Mouse (Mus musculus) heart, embryonic 15.5 days (tissue): ENCODE results near the gene Papss1. TPM values are rescaled to one million over a fixed set of nuclear protein-coding genes. Genes with fewer than 3 reads are reported as not detected.

ENCODE experiments used
- ATAC-seq: fragments of 200-750 bp; cut with Nextera tagmentation; replicated peaks from 2 replicates; pipeline ENCODE4 v1.8.0; 2017; ENCODE audit warnings: low read depth, moderate TSS enrichment; ENCODE audit not compliant: insufficient number of reproducible peaks, insufficient read depth, low FRiP score
- H3K27ac ChIP-seq: fragments of 300-500 bp; sonication (generic); 2 replicates; pipeline ENCODE4 v1.5.1; 2015; ENCODE audit warnings: mild to moderate bottlenecking, inconsistent platforms
- H3K27me3 ChIP-seq: fragments of 300-500 bp; sonication (generic); 2 replicates; pipeline ENCODE4 v1.6.1; 2015; ENCODE audit warnings: inconsistent platforms
- H3K36me3 ChIP-seq: fragments of 300-500 bp; sonication (generic); 2 replicates; pipeline ENCODE4 v1.6.1; 2015; ENCODE audit warnings: mild to moderate bottlenecking, inconsistent platforms
- H3K4me1 ChIP-seq: fragments of 300-500 bp; sonication (generic); replicated peaks from 2 replicates; pipeline ENCODE4 v1.6.1; 2015; ENCODE audit warnings: inconsistent platforms
- H3K4me2 ChIP-seq: fragments of 300-500 bp; sonication (generic); 2 replicates; pipeline ENCODE4 v1.6.1; 2015; ENCODE audit warnings: inconsistent platforms, mild to moderate bottlenecking, moderate library complexity
- H3K4me3 ChIP-seq: fragments of 300-500 bp; sonication (generic); 2 replicates; pipeline ENCODE4 v1.5.1; 2015; ENCODE audit warnings: mild to moderate bottlenecking, inconsistent platforms
- H3K9ac ChIP-seq: fragments of 300-500 bp; sonication (generic); 2 replicates; pipeline ENCODE4 v1.6.1; 2015; ENCODE audit warnings: mild to moderate bottlenecking, inconsistent platforms
- H3K9me3 ChIP-seq: fragments of 300-500 bp; sonication (generic); replicated peaks from 2 replicates; pipeline ENCODE4 v1.6.1; 2016; ENCODE audit warnings: inconsistent platforms
- WGBS: fragments of 180-500 bp; shearing (Covaris S2); methylation state at CpG from one replicate; pipeline ENCODE4 v1.1.7; 2015; ENCODE audit warnings: mixed read lengths; 5-methylcytosine and 5-hydroxymethylcytosine counted together
- polyA plus RNA-seq: library from polyadenylated mRNA; unstranded; fragments of >200 nt; fragmentation: Nextera tagmentation; extraction: Ambion mirVana; gene quantifications from 2 replicates; pipeline ENCODE4 v1.2.1, GENCODE M21; 2015

The Papss1 gene
- polyA plus RNA-seq, 1 experiment from 2014 or later = 34.8 TPM

DNA sequence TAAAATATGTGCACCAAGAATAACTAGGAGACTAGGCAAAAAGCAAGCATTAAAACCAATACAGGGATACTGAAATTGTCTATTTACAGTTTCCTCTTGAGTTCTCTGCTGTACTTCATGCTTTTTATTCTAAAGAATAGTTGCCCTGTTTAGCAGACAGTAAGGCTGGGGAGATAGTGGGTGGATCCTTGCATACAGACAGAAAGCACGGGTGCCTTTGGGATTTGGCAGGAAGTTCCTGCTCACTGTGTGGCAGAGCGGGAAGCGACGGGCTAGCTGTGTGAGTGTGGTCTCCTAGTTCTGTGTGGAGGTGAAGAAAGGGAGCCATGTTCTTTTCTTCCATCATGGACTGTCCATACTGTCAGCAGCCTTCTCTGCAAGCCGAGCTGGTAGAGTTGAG, 48.3 kb downstream of the Papss1 start:
- H3K27ac ChIP-seq = no peak overlapping the region
- no peaks in the 10 kb centered on the region for H3K9me3 ChIP-seq
- no peak overlapping the region for H3K4me3 ChIP-seq
- H3K36me3 ChIP-seq = peaks cover 5% of the 10 kb centered on the region; the same call in 1 of the 2 replicates
- no peaks in the 10 kb centered on the region for H3K27me3 ChIP-seq
- H3K4me1 ChIP-seq = no peaks in the 10 kb centered on the region
- ATAC-seq = no peak
- 52% methylated on average over 5 of the region's 5 CpGs for WGBS
- no peak overlapping the region for H3K4me2 ChIP-seq
- no peak overlapping the region for H3K9ac ChIP-seq

DNA sequence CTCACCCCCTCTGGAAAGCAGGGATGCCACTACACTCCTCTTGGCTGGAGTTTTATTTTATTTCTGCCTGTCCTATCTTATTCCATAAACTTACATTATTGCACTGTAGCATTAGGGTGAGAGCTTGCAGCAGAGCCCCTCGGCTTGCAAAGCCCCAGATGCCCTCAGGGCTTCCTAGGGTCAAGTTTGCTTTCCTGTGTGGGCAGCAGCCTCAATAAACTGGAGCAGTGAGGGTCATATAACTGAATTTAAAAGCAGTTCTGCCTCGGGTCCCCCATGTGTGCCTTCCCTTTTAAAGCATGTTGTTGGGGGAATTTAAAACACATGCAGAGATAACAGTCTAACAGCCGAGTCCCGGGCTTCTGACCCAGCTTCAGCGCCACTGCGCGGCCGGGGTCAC, 49.5 kb downstream of the Papss1 start:
- Histone ChIP-seq H3K9ac (no peak overlapping the region), H3K36me3 (peaks cover 9% of the 10 kb centered on the region), H3K4me3 (no peak overlapping the region), H3K4me2 (no peak overlapping the region), H3K4me1 (no peaks in the 10 kb centered on the region), H3K27me3 (no peaks in the 10 kb centered on the region), H3K9me3 (no peaks in the 10 kb centered on the region), H3K27ac (no peak overlapping the region)
- 75% methylated on average over 8 of the region's 8 CpGs for WGBS
- no peak for ATAC-seq

- WGBS = 91% methylated on average over 18 of the region's 18 CpGs
- Histone ChIP-seq H3K27ac (no peak overlapping the region), H3K9ac (no peak overlapping the region), H3K27me3 (no peaks in the 10 kb centered on the region), H3K4me2 (no peak overlapping the region), H3K4me3 (no peak overlapping the region), H3K36me3 (peaks cover 12% of the 10 kb centered on the region), H3K9me3 (no peaks in the 10 kb centered on the region), H3K4me1 (no peaks in the 10 kb centered on the region)
- ATAC-seq = no peak
These were observed 54.2 kb downstream of the Papss1 start for GRCm38 (mm10) chr3:131618580-131619338.

GRCm38 (mm10) chr3:131623208-131623607, 58.6 kb downstream of the Papss1 start:
- Histone ChIP-seq H3K36me3 (peaks cover 7% of the 10 kb centered on the region), H3K9me3 (no peaks in the 10 kb centered on the region), H3K27ac (no peak overlapping the region), H3K9ac (no peak overlapping the region), H3K4me3 (no peak overlapping the region), H3K4me2 (no peak overlapping the region), H3K27me3 (no peaks in the 10 kb centered on the region), H3K4me1 (no peaks in the 10 kb centered on the region)
- ATAC-seq = no peak
- WGBS = 79% methylated on average over 1 of the region's 1 CpGs

DNA sequence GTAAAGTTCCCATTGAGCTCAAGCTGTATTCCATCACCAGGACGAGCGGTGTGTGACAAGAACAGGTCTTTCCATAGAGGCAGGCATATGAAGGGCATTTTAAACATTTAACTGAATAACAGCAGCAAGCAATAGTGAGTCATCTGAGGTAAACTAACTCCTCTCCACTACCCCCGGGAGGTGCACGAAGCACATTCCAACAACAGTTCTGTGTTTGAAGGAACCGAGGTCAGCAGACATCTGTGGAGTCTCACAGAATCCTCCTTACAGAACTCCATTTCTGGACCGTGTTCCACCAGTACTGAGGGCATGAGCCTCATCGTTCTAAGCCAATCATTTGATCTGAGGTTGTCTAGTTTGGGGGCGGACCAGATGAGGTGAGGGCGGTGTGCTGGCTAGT, 59.5 kb downstream of the Papss1 start:
- Histone ChIP-seq H3K9me3 (no peaks in the 10 kb centered on the region), H3K36me3 (peaks cover 3% of the 10 kb centered on the region)
- 86% methylated on average over 9 of the region's 9 CpGs for WGBS

GRCm38 (mm10) chr3:131627476-131627875, 62.9 kb downstream of the Papss1 start:
- ATAC-seq = no peak
- 90% methylated on average over 4 of the region's 4 CpGs for WGBS

More for the DNA sequence above, 59.5 kb downstream of the Papss1 start:
- H3K4me1 ChIP-seq = no peaks in the 10 kb centered on the region
- no peak overlapping the region for H3K4me3 ChIP-seq
- ATAC-seq = no peak
- no peak overlapping the region for H3K4me2 ChIP-seq
- no peak overlapping the region for H3K9ac ChIP-seq
- no peaks in the 10 kb centered on the region for H3K27me3 ChIP-seq
- H3K27ac ChIP-seq = no peak overlapping the region

GRCm38 (mm10) chr3:131628265-131628664, 63.7 kb downstream of the Papss1 start:
- Histone ChIP-seq H3K9me3 (no peaks in the 10 kb centered on the region), H3K27ac (no peak overlapping the region), H3K27me3 (no peaks in the 10 kb centered on the region), H3K4me3 (no peak overlapping the region), H3K4me2 (no peak overlapping the region), H3K36me3 (no peaks in the 10 kb centered on the region), H3K9ac (no peak overlapping the region), H3K4me1 (no peaks in the 10 kb centered on the region)
- no peak for ATAC-seq
- WGBS = 79% methylated on average over 5 of the region's 5 CpGs

More at GRCm38 (mm10) chr3:131627476-131627875, 62.9 kb downstream of the Papss1 start:
- Histone ChIP-seq H3K27ac (no peak overlapping the region), H3K27me3 (no peaks in the 10 kb centered on the region), H3K4me3 (no peak overlapping the region), H3K36me3 (no peaks in the 10 kb centered on the region), H3K4me2 (no peak overlapping the region), H3K9me3 (no peaks in the 10 kb centered on the region), H3K4me1 (no peaks in the 10 kb centered on the region), H3K9ac (no peak overlapping the region)

GRCm38 (mm10) chr3:131628931-131629330, 64.4 kb downstream of the Papss1 start:
- no peak overlapping the region for H3K4me3 ChIP-seq
- H3K36me3 ChIP-seq = no peaks in the 10 kb centered on the region
- ATAC-seq = no peak
- H3K9ac ChIP-seq = no peak overlapping the region
- WGBS = 79% methylated on average over 3 of the region's 3 CpGs
- H3K4me1 ChIP-seq = no peaks in the 10 kb centered on the region
- H3K9me3 ChIP-seq = no peaks in the 10 kb centered on the region
- H3K27me3 ChIP-seq = no peaks in the 10 kb centered on the region
- no peak overlapping the region for H3K27ac ChIP-seq
- no peak overlapping the region for H3K4me2 ChIP-seq

- no peak for ATAC-seq
- no peak overlapping the region for H3K27ac ChIP-seq
- WGBS = 61% methylated on average over 11 of the region's 11 CpGs
These were observed 66.1 kb downstream of the Papss1 start for GRCm38 (mm10) chr3:131630407-131631317.

GRCm38 (mm10) chr3:131631318-131631870, 66.8 kb downstream of the Papss1 start:
- Histone ChIP-seq H3K27ac (no peak overlapping the region), H3K4me2 (no peak overlapping the region), H3K4me1 (no peaks in the 10 kb centered on the region), H3K9me3 (no peaks in the 10 kb centered on the region), H3K9ac (no peak overlapping the region), H3K4me3 (no peak overlapping the region), H3K36me3 (no peaks in the 10 kb centered on the region), H3K27me3 (no peaks in the 10 kb centered on the region)
- ATAC-seq = no peak
- 82% methylated on average over 16 of the region's 16 CpGs for whole genome bisulfite sequencing

More at GRCm38 (mm10) chr3:131630407-131631317, 66.1 kb downstream of the Papss1 start:
- H3K9me3 ChIP-seq = no peaks in the 10 kb centered on the region
- H3K27me3 ChIP-seq = no peaks in the 10 kb centered on the region
- H3K4me2 ChIP-seq = no peak overlapping the region
- H3K4me1 ChIP-seq = no peaks in the 10 kb centered on the region
- no peak overlapping the region for H3K4me3 ChIP-seq
- no peak overlapping the region for H3K9ac ChIP-seq
- no peaks in the 10 kb centered on the region for H3K36me3 ChIP-seq

- Histone ChIP-seq H3K4me1 (peaks cover 6% of the 10 kb centered on the region; the same call in 1 of the 2 replicates), H3K4me3 (no peak overlapping the region), H3K36me3 (no peaks in the 10 kb centered on the region), H3K9me3 (no peaks in the 10 kb centered on the region), H3K9ac (no peak overlapping the region), H3K27ac (no peak overlapping the region), H3K4me2 (no peak overlapping the region), H3K27me3 (no peaks in the 10 kb centered on the region)
- no peak for ATAC-seq
- 94% methylated on average over 2 of the region's 2 CpGs for WGBS
These were observed 69.5 kb downstream of the Papss1 start for GRCm38 (mm10) chr3:131634091-131634490.
